Mouse (Mus musculus) G1E (cell line): Measurements from ENCODE around the gene Efcab2. TPM values are rescaled to one million over a fixed set of nuclear protein-coding genes. Genes with fewer than 3 reads are reported as not detected.

Experiments
- ATAC-seq: 2 replicates; pipeline ENCODE4 v1.8.0; 2016; ENCODE audit warnings: mild to moderate bottlenecking; ENCODE audit not compliant: insufficient number of reproducible peaks, poor library complexity, low FRiP score, severe bottlenecking; ENCODE audit errors: extremely low read depth
- DNase-seq: peaks from one replicate; pipeline ENCODE4 v3.0.0; 2012; ENCODE audit warnings: low spot score
- H3K27me3 ChIP-seq: 2 replicates; pipeline ENCODE4 v1.6.1; 2012; ENCODE audit warnings: mild to moderate bottlenecking, low read length, inconsistent platforms; ENCODE audit not compliant: insufficient read depth
- H3K36me3 ChIP-seq: replicated peaks from 2 replicates; pipeline ENCODE3; 2012; ENCODE audit warnings: mild to moderate bottlenecking, inconsistent platforms
- H3K4me1 ChIP-seq: 2 replicates; pipeline ENCODE4 v1.6.1; 2012; ENCODE audit warnings: low read depth, low read length, inconsistent platforms, mixed read lengths; ENCODE audit not compliant: insufficient read depth
- H3K4me3 ChIP-seq: 2 replicates; pipeline ENCODE4 v1.5.1; 2012; ENCODE audit warnings: low read depth, mild to moderate bottlenecking, inconsistent platforms, low read length, moderate library complexity, mixed read lengths
- H3K9me3 ChIP-seq: replicated peaks from 2 replicates; pipeline ENCODE4 v1.6.1; 2012; ENCODE audit warnings: inconsistent platforms
- CTCF ChIP-seq: IDR thresholded peaks from 2 replicates; pipeline ENCODE4 v1.5.1; 2012; ENCODE audit warnings: low read depth, low read length, inconsistent platforms, mixed read lengths
- GATA1 ChIP-seq: IDR thresholded peaks from 2 replicates; pipeline ENCODE4 v1.6.1; 2012; ENCODE audit warnings: borderline replicate concordance, low read length, inconsistent platforms, mixed read lengths
- GATA2 ChIP-seq: IDR thresholded peaks from 2 replicates; pipeline ENCODE4 v1.6.1; 2012; ENCODE audit warnings: low read depth, low read length, inconsistent platforms, borderline replicate concordance
- POLR2AphosphoS5 ChIP-seq: IDR thresholded peaks from 2 replicates; pipeline ENCODE4 v1.6.1; 2012; ENCODE audit warnings: low read depth, low read length, inconsistent platforms; ENCODE audit not compliant: insufficient replicate concordance
- TAL1 ChIP-seq: conservative IDR thresholded peaks from 2 replicates; pipeline ENCODE4 v1.6.1; 2012; ENCODE audit warnings: low read depth, low read length, inconsistent platforms, mixed read lengths
- polyA plus RNA-seq: library from polyadenylated mRNA; stranded (reverse); fragments of >175 nt; gene quantifications from 2 replicates; pipeline ENCODE4 v1.2.3, GENCODE M21; 2012
- total RNA-seq, 2 experiments: library from RNA; stranded (forward) in 1 of 2; stranded (reverse) in 1 of 2; fragments of 200-1000 nt in 1 of 2; fragments of >200 nt in 1 of 2; fragmentation: Nextera tagmentation in 1 of 2; gene quantifications; 2 replicates each; pipeline ENCODE4 v1.2.3; 2014 to 2017

Efcab2 gene
- total and polyA plus RNA-seq, 3 experiments = 0.17 to 6.0 (median 4.1) TPM

- ATAC-seq = no peak
- H3K4me1 ChIP-seq = 0 out of 2 replicates have a peak, but pooled peaks cover 4% of the 10 kb centered on the region
- no peak overlapping the region for H3K4me3 ChIP-seq
Measured at GRCm38 (mm10) chr1:178523152-178523551, 117.3 kb downstream of the Efcab2 start.

GRCm38 (mm10) chr1:178527185-178527546 lies 121.3 kb downstream of the Efcab2 start:
- DNase-seq (peak; percentile 54), ATAC-seq (no peak)
- 0 out of 2 replicates have a peak, but pooled peaks cover 4% of the 10 kb centered on the region for H3K4me1 ChIP-seq
- H3K36me3 ChIP-seq = no peaks in the 10 kb centered on the region
- TF ChIP-seq GATA1 = no peak
- 0 out of 2 replicates have a peak, but pooled peaks have one; percentile 7 for TF ChIP-seq CTCF
- peaks cover 38% of the 10 kb centered on the region for H3K9me3 ChIP-seq
- no peak overlapping the region for H3K4me3 ChIP-seq
- peaks cover 13% of the 10 kb centered on the region; the same call in 1 of the 2 replicates for H3K27me3 ChIP-seq

More at GRCm38 (mm10) chr1:178523152-178523551, 117.3 kb downstream of the Efcab2 start:
- TF ChIP-seq GATA2 (no peak), CTCF (no peak), TAL1 (no peak), POLR2AphosphoS5 (no peak), GATA1 (no peak)
- Histone ChIP-seq H3K27me3 (peaks cover 7% of the 10 kb centered on the region; the same call in 1 of the 2 replicates), H3K36me3 (no peaks in the 10 kb centered on the region), H3K9me3 (peaks cover 9% of the 10 kb centered on the region)
- DNase-seq = no peak

- H3K9me3 ChIP-seq = peaks cover 38% of the 10 kb centered on the region
- H3K36me3 ChIP-seq = no peaks in the 10 kb centered on the region
- no peak overlapping the region for H3K4me3 ChIP-seq
- ATAC-seq (no peak), DNase-seq (no peak)
- H3K4me1 ChIP-seq = 0 out of 2 replicates have a peak, but pooled peaks cover 4% of the 10 kb centered on the region
- peaks cover 13% of the 10 kb centered on the region; the same call in 1 of the 2 replicates for H3K27me3 ChIP-seq
- TF ChIP-seq POLR2AphosphoS5 = no peak
- no peak for TF ChIP-seq GATA1
- no peak for TF ChIP-seq CTCF
- TF ChIP-seq GATA2 = no peak
- TF ChIP-seq TAL1 = no peak
Measured at GRCm38 (mm10) chr1:178527547-178528361, 121.9 kb downstream of the Efcab2 start.

DNA sequence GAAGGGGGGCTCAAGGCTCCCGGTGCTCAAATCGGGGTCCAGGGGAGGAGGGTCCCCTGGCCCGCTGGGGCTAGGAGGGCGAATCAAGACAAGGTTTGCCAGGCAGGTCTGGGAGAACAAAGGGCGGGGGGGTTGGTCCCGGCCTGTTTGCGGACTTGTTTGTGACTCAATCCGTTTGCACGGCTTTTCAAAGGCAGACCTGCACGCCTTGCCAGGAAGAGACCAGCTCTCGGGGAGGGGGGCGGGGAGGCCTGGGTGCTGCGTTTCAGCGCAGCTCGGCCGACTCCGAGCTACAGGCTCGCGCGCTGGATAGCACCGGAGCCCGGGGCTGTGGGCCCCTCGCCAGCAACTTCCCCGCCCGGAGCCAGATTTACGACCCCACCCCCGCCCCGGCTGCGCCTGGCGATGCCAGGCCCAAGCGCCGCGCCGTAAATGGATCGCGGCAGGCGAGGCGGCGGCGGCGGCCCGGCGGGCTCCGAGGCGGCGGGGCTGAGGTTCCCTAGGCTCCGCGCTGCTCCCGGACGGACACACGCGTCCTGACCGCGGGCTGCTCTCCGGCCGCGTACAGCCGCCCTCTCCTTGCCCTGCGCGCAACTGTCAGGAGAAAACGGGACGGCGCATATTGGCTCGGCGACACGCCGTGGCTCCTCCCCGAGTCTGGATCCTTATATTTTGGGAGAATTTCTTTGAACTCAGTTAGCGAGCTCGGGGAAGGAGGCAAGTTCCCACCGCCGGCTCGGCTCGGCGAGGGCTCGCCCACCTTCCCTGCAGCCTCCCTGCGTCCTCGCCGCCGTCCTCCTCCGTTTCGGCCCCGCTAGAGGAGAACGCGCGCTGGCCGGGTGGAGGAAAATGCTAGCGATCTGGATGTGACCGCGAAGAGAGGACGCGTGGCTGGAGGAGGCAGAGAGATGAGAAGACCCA lies 122.8 kb downstream of the Efcab2 start, which contains the start of gene Kif26b:
Gene Kif26b, plus strand, starts transcription at position 695 of the 921 bp plus-strand sequence.
- H3K4me3 ChIP-seq = peak within 1 kb of the TSS; percentile 16; the same call in 1 of the 2 replicates
- H3K27me3 ChIP-seq = peaks cover 13% of the 10 kb centered on the region; the same call in 1 of the 2 replicates
- H3K36me3 ChIP-seq = no peaks in the 10 kb centered on the region
- DNase-seq = no peak
- 0 out of 2 replicates have a peak, but pooled peaks cover 4% of the 10 kb centered on the region for H3K4me1 ChIP-seq
- ATAC-seq = no peak
- peaks cover 38% of the 10 kb centered on the region for H3K9me3 ChIP-seq
- TF ChIP-seq TAL1 = no peak
- no peak for TF ChIP-seq POLR2AphosphoS5
- TF ChIP-seq GATA2 = no peak
- no peak for TF ChIP-seq CTCF
- TF ChIP-seq GATA1 = no peak

GRCm38 (mm10) chr1:178529512-178530300 lies 123.8 kb downstream of the Efcab2 start:
- no peak for DNase-seq
- TF ChIP-seq CTCF (no peak), GATA2 (no peak), GATA1 (no peak), POLR2AphosphoS5 (no peak), TAL1 (no peak)
- no peak for ATAC-seq
- Histone ChIP-seq H3K36me3 (no peaks in the 10 kb centered on the region), H3K9me3 (peaks cover 38% of the 10 kb centered on the region), H3K4me1 (0 out of 2 replicates have a peak, but pooled peaks cover 4% of the 10 kb centered on the region), H3K4me3 (peak overlapping the region; percentile 16; the same call in 1 of the 2 replicates), H3K27me3 (peaks cover 13% of the 10 kb centered on the region; the same call in 1 of the 2 replicates)
